Mouse (Mus musculus): ENCODE measurements at regions not wholly inside any gene's neighbourhood (a gene's known extent, or its start where the extent isn't known, plus 50 kb on each side); places are given as distances from the start of the nearest gene placed in this dataset.

- Histone ChIP-seq H3K4me1 (no peaks in the 10 kb centered on the region), H3K27ac (no peak overlapping the region), H3K36me3 (replicated peaks) (no peaks in the 10 kb centered on the region), H3K4me3 (no peak overlapping the region), H3K27me3 (ENCODE audit: poor library complexity, severe bottlenecking) (no peaks in the 10 kb centered on the region), H3K9me3 (no peaks in the 10 kb centered on the region)
- DNase-seq (ENCODE audit: extremely low spot score, low spot score) = no peak
- WGBS = 88% methylated on average over 4 of the region's 4 CpGs
Observed at GRCm38 (mm10) chr3:38684247-38684991, 199.8 kb upstream of the Ankrd50 start.

GRCm38 (mm10) chr3:38663670-38664494 lies 179.2 kb upstream of the Ankrd50 start:
- WGBS = 73% methylated on average over 17 of the region's 17 CpGs
- no peak for DNase-seq (ENCODE audit: extremely low spot score, low spot score)
- peak overlapping the region; percentile 37; the same call in 1 of the 2 replicates for H3K27ac ChIP-seq
- H3K4me1 ChIP-seq = peaks cover 8% of the 10 kb centered on the region
- no peaks in the 10 kb centered on the region for H3K36me3 ChIP-seq (replicated peaks)
- H3K4me3 ChIP-seq = no peak overlapping the region
- H3K9me3 ChIP-seq = no peaks in the 10 kb centered on the region; the same call in 1 of the 2 replicates
- H3K27me3 ChIP-seq (ENCODE audit: poor library complexity, severe bottlenecking) = no peaks in the 10 kb centered on the region

- WGBS = 62% methylated on average over 5 of the region's 5 CpGs
- H3K27ac ChIP-seq = no peak overlapping the region
Observed at GRCm38 (mm10) chr3:38663023-38663422, 178.4 kb upstream of the Ankrd50 start.

DNA sequence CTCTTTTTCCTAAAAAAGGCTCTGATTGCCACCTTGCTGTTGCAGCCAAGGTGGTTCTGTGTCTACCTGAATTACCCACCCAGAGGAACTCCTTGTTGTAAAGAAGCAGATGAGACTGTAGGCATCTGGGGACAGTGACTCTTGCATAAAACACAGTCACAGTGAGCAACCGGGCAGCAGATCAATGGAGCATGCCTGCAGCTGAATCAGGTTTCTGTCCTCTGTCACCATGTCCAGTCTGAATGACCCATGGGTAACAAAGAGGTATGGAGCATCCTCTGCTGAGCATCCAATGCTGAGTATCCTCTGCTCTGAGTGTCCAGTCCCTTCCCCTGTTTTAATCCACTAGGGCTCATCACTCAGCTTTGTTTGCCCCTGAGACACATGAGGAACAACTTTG lies 172.1 kb upstream of the Ankrd50 start:
- 80% methylated on average over 1 of the region's 1 CpGs for WGBS
- H3K27ac ChIP-seq = no peak overlapping the region
- H3K9me3 ChIP-seq = no peaks in the 10 kb centered on the region
- H3K27me3 ChIP-seq (ENCODE audit: poor library complexity, severe bottlenecking) = no peaks in the 10 kb centered on the region
- peaks cover 21% of the 10 kb centered on the region for H3K4me1 ChIP-seq
- no peaks in the 10 kb centered on the region for H3K36me3 ChIP-seq (replicated peaks)
- H3K4me3 ChIP-seq = no peak overlapping the region
- no peak for DNase-seq (ENCODE audit: extremely low spot score, low spot score)

More at GRCm38 (mm10) chr3:38663023-38663422, 178.4 kb upstream of the Ankrd50 start:
- no peaks in the 10 kb centered on the region for H3K36me3 ChIP-seq (replicated peaks)
- H3K27me3 ChIP-seq (ENCODE audit: poor library complexity, severe bottlenecking) = no peaks in the 10 kb centered on the region
- H3K4me3 ChIP-seq = no peak overlapping the region
- no peak for DNase-seq (ENCODE audit: extremely low spot score, low spot score)
- H3K9me3 ChIP-seq = no peaks in the 10 kb centered on the region; the same call in 1 of the 2 replicates
- H3K4me1 ChIP-seq = peaks cover 8% of the 10 kb centered on the region

GRCm38 (mm10) chr3:38653928-38654327 lies 169.3 kb upstream of the Ankrd50 start:
- H3K36me3 ChIP-seq (replicated peaks) = no peaks in the 10 kb centered on the region
- no peaks in the 10 kb centered on the region for H3K9me3 ChIP-seq
- H3K4me1 ChIP-seq = peaks cover 21% of the 10 kb centered on the region
- H3K27me3 ChIP-seq (ENCODE audit: poor library complexity, severe bottlenecking) = no peaks in the 10 kb centered on the region
- no peak overlapping the region for H3K4me3 ChIP-seq
- DNase-seq (ENCODE audit: extremely low spot score, low spot score) = no peak
- 75% methylated on average over 4 of the region's 4 CpGs for WGBS
- H3K27ac ChIP-seq = no peak overlapping the region

- H3K27ac ChIP-seq = no peak overlapping the region
- peaks cover 21% of the 10 kb centered on the region for H3K4me1 ChIP-seq
- H3K36me3 ChIP-seq (replicated peaks) = no peaks in the 10 kb centered on the region
- no peak for DNase-seq (ENCODE audit: extremely low spot score, low spot score)
- WGBS = 53% methylated on average over 5 of the region's 5 CpGs
- H3K27me3 ChIP-seq (ENCODE audit: poor library complexity, severe bottlenecking) = no peaks in the 10 kb centered on the region
- H3K9me3 ChIP-seq = no peaks in the 10 kb centered on the region
- H3K4me3 ChIP-seq = no peak overlapping the region
Observed at GRCm38 (mm10) chr3:38652985-38653685, 168.5 kb upstream of the Ankrd50 start.

- Histone ChIP-seq H3K27ac (no peak overlapping the region), H3K36me3 (replicated peaks) (no peaks in the 10 kb centered on the region), H3K27me3 (ENCODE audit: poor library complexity, severe bottlenecking) (no peaks in the 10 kb centered on the region), H3K4me1 (peaks cover 13% of the 10 kb centered on the region), H3K9me3 (no peaks in the 10 kb centered on the region), H3K4me3 (no peak overlapping the region)
- DNase-seq (ENCODE audit: extremely low spot score, low spot score) = no peak
- WGBS = 76% methylated on average over 4 of the region's 4 CpGs
Observed at GRCm38 (mm10) chr3:38650176-38650575, 165.5 kb upstream of the Ankrd50 start.

GRCm38 (mm10) chr3:38648633-38649032 lies 164.0 kb upstream of the Ankrd50 start:
- WGBS = 81% methylated on average over 4 of the region's 4 CpGs
- Histone ChIP-seq H3K4me1 (peaks cover 11% of the 10 kb centered on the region), H3K27me3 (ENCODE audit: poor library complexity, severe bottlenecking) (no peaks in the 10 kb centered on the region), H3K27ac (no peak overlapping the region), H3K4me3 (no peak overlapping the region), H3K9me3 (no peaks in the 10 kb centered on the region), H3K36me3 (replicated peaks) (no peaks in the 10 kb centered on the region)
- no peak for DNase-seq (ENCODE audit: extremely low spot score, low spot score)

- Histone ChIP-seq H3K27me3 (ENCODE audit: poor library complexity, severe bottlenecking) (no peaks in the 10 kb centered on the region), H3K36me3 (replicated peaks) (no peaks in the 10 kb centered on the region), H3K4me1 (peaks cover 3% of the 10 kb centered on the region; the same call in 1 of the 2 replicates), H3K27ac (no peak overlapping the region), H3K9me3 (no peaks in the 10 kb centered on the region), H3K4me3 (no peak overlapping the region)
- 91% methylated on average over 7 of the region's 7 CpGs for WGBS
- no peak for DNase-seq (ENCODE audit: extremely low spot score, low spot score)
Observed at GRCm38 (mm10) chr3:38647737-38648330, 163.2 kb upstream of the Ankrd50 start.

DNA sequence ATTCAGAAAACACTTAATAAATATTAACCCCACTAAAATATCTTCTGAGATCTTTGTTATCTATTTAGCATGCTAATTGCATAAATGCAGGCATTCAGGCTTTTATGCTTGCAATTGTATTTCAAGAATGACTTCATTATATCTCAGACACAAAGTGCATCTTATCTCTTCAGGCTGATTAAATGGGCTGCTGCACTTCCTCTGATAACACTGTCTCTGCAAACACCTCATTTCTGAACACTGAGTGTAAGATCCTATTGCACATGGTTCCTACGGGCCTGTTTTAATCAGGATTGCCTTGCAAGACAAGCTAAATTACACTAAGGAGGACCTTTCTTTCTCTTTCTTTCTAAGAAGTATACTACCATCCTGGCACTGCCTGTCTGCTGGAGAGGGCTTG lies 157.1 kb upstream of the Ankrd50 start:
- WGBS = 84% methylated on average over 1 of the region's 1 CpGs
- Histone ChIP-seq H3K4me3 (no peak overlapping the region), H3K27me3 (ENCODE audit: poor library complexity, severe bottlenecking) (no peaks in the 10 kb centered on the region), H3K27ac (no peak overlapping the region), H3K36me3 (replicated peaks) (no peaks in the 10 kb centered on the region), H3K4me1 (no peaks in the 10 kb centered on the region), H3K9me3 (no peaks in the 10 kb centered on the region)
- DNase-seq (ENCODE audit: extremely low spot score, low spot score) = no peak

DNA sequence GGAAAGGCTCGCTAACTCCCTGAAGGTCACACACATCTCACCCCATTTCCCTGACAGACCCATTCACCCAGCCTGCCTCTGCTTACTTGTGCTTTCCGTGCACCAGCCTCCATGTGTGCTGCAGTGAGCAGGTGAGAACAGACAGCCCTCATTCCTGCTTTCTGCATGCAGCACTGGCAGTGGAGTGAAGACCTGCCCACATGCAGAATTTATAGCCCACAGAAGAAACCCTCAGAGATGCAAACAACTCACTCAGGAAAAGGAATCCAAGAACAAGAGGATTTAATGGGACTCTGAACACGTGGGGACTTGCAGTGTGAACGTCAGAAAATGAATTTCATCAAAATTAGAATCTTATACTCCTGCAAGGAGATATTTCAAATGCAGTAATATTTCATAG lies 152.2 kb upstream of the Ankrd50 start:
- H3K4me3 ChIP-seq = no peak overlapping the region
- DNase-seq (ENCODE audit: extremely low spot score, low spot score) = no peak
- no peaks in the 10 kb centered on the region for H3K9me3 ChIP-seq
- 0 out of 2 replicates have a peak, but pooled peaks cover 6% of the 10 kb centered on the region for H3K4me1 ChIP-seq
- no peak overlapping the region for H3K27ac ChIP-seq
- H3K27me3 ChIP-seq (ENCODE audit: poor library complexity, severe bottlenecking) = no peaks in the 10 kb centered on the region
- WGBS = 85% methylated on average over 4 of the region's 4 CpGs
- no peaks in the 10 kb centered on the region for H3K36me3 ChIP-seq (replicated peaks)

- no peaks in the 10 kb centered on the region for H3K9me3 ChIP-seq
- 78% methylated on average over 7 of the region's 7 CpGs for WGBS
- H3K36me3 ChIP-seq (replicated peaks) = no peaks in the 10 kb centered on the region
- no peak overlapping the region for H3K27ac ChIP-seq
- H3K4me1 ChIP-seq = 0 out of 2 replicates have a peak, but pooled peaks cover 6% of the 10 kb centered on the region
- H3K27me3 ChIP-seq (ENCODE audit: poor library complexity, severe bottlenecking) = no peaks in the 10 kb centered on the region
- DNase-seq (ENCODE audit: extremely low spot score, low spot score) = no peak
- H3K4me3 ChIP-seq = no peak overlapping the region
Observed at GRCm38 (mm10) chr3:38633347-38633746, 148.7 kb upstream of the Ankrd50 start.

All from forebrain, embryonic 10.5 days (tissue).